12 mouse cellular contexts compared by ENCODE assay signal in genomic region chr9:110459145-110459727, GRCm38 (mm10). TPM values are rescaled to one million over a fixed set of nuclear protein-coding genes. Genes with fewer than 3 reads are reported as not detected.
DNase-seq lines count a peak whose midpoint lies in the region; ATAC-seq and TF ChIP-seq lines count a peak whose summit lies in the region.
"Had no signal": no experiment of that assay in that cellular context is flagged by ENCODE, and none has a peak within 500 bp of the region (broad histone marks: within the 10 kb centered on the region; RNA-seq: fewer than 3 reads in every experiment).

No protein-coding gene starts in this region.

- no peak for TF ChIP-seq EP300 in liver, embryonic 14.5 days (IDR thresholded peaks at IDR 0.05; ENCODE audit: low read depth)

- H3K4me2 ChIP-seq in heart, embryonic 13.5 days, result no peak overlapping the region
- no peak overlapping the region for H3K4me2 ChIP-seq in liver, embryonic 14.5 days (ENCODE audit: low read depth)
- no peak overlapping the region for H3K4me2 ChIP-seq in stomach, embryonic 14.5 days (replicated peaks; ENCODE audit: low read depth, low read length)
- H3K4me2 ChIP-seq: limb, embryonic 12.5 days had no signal

- H3K27ac ChIP-seq in heart, embryonic 13.5 days (replicated peaks), result peak overlapping the region; percentile 65
- H3K27ac ChIP-seq in liver, embryonic 14.5 days, result no peak overlapping the region
- H3K27ac ChIP-seq in stomach, embryonic 14.5 days (ENCODE audit: low read length), result peak overlapping the region; percentile 52; the same call in 1 of the 2 replicates
- H3K27ac ChIP-seq in hindbrain, embryonic 10.5 days, result no peak overlapping the region
- H3K27ac ChIP-seq: limb, embryonic 12.5 days had no signal

- 17% methylated on average over 2 of the region's 2 CpGs for WGBS in lung, adult 2 months
- WGBS in heart, embryonic 13.5 days, result 19% methylated on average over 2 of the region's 2 CpGs
- 9% methylated on average over 2 of the region's 2 CpGs for WGBS in liver, embryonic 14.5 days (ENCODE audit: insufficient replicate concordance)
- WGBS in stomach, embryonic 14.5 days, result 44% methylated on average over 2 of the region's 2 CpGs
- WGBS in hindbrain, embryonic 10.5 days, result 83% methylated on average over 2 of the region's 2 CpGs

- no peak overlapping the region for H3K4me3 ChIP-seq in lung, adult 2 months (replicated peaks; ENCODE audit: extremely low read depth, low read depth, low read length)
- H3K4me3 ChIP-seq in heart, embryonic 13.5 days, result no peak overlapping the region
- no peak overlapping the region for H3K4me3 ChIP-seq in liver, embryonic 14.5 days (ENCODE audit: insufficient read depth in 1 of 2, low read depth in 2 of 2, low read length in 2 of 2)
- H3K4me3 ChIP-seq in stomach, embryonic 14.5 days (ENCODE audit: low read depth, low read length), result no peak overlapping the region
- no peak overlapping the region for H3K4me3 ChIP-seq in hindbrain, embryonic 10.5 days
- H3K4me3 ChIP-seq: limb, embryonic 12.5 days had no signal

- no peak for TF ChIP-seq POLR2A in lung, adult 2 months (IDR thresholded peaks at IDR 0.05; ENCODE audit: borderline replicate concordance, extremely low read depth, low read depth, low read length)

- peaks cover 7% of the 10 kb centered on the region; the same call in 1 of the 2 replicates for H3K4me1 ChIP-seq in lung, adult 2 months (ENCODE audit: control insufficient read depth, insufficient read depth, low read length)
- peaks cover 13% of the 10 kb centered on the region for H3K4me1 ChIP-seq in heart, embryonic 13.5 days
- peaks cover 0 to 21% of the 10 kb centered on the region in 2 experiments; a peak in 3 of 4 replicates for H3K4me1 ChIP-seq in liver, embryonic 14.5 days (replicated peaks; ENCODE audit: control insufficient read depth in 2 of 2, insufficient read depth in 2 of 2, low read length in 1 of 2)
- no peaks in the 10 kb centered on the region for H3K4me1 ChIP-seq in stomach, embryonic 14.5 days (ENCODE audit: control insufficient read depth, insufficient read depth, low read length)
- H3K4me1 ChIP-seq in hindbrain, embryonic 10.5 days (replicated peaks), result no peaks in the 10 kb centered on the region
- H3K4me1 ChIP-seq: limb, embryonic 12.5 days had no signal

- TF ChIP-seq CTCF in lung, adult 2 months (IDR thresholded peaks at IDR 0.05; ENCODE audit: insufficient read depth, low read length), result no peak
- TF ChIP-seq CTCF in liver, embryonic 14.5 days (IDR thresholded peaks at IDR 0.05; ENCODE audit: low read depth), result no peak

- H3K9ac ChIP-seq in heart, embryonic 13.5 days, result no peak overlapping the region
- no peak overlapping the region for H3K9ac ChIP-seq in liver, embryonic 14.5 days (replicated peaks)
- H3K9ac ChIP-seq in stomach, embryonic 14.5 days (replicated peaks; ENCODE audit: low read depth, low read length), result no peak overlapping the region
- H3K9ac ChIP-seq: limb, embryonic 12.5 days had no signal

- no peaks in the 10 kb centered on the region for H3K27me3 ChIP-seq in heart, embryonic 13.5 days (replicated peaks)
- no peaks in the 10 kb centered on the region for H3K27me3 ChIP-seq in liver, embryonic 14.5 days (ENCODE audit: control insufficient read depth, insufficient read depth, low read length)
- H3K27me3 ChIP-seq in stomach, embryonic 14.5 days (ENCODE audit: control insufficient read depth, insufficient read depth, low read length), result no peaks in the 10 kb centered on the region
- no peaks in the 10 kb centered on the region for H3K27me3 ChIP-seq in hindbrain, embryonic 10.5 days (ENCODE audit: insufficient read depth, poor library complexity, severe bottlenecking)
- H3K27me3 ChIP-seq: limb, embryonic 12.5 days; Patski had no signal

- H3K9me3 ChIP-seq in heart, embryonic 13.5 days, result no peaks in the 10 kb centered on the region
- H3K9me3 ChIP-seq in liver, embryonic 14.5 days (ENCODE audit: control insufficient read depth, low read length), result no peaks in the 10 kb centered on the region
- H3K9me3 ChIP-seq in stomach, embryonic 14.5 days (ENCODE audit: control insufficient read depth, low read depth, low read length), result no peaks in the 10 kb centered on the region
- no peaks in the 10 kb centered on the region for H3K9me3 ChIP-seq in hindbrain, embryonic 10.5 days
- H3K9me3 ChIP-seq: limb, embryonic 12.5 days had no signal

- peak; percentile 28 to 30 for DNase-seq in lung, adult 18-20 months
- no peak for DNase-seq in lung, adult 2 months
- no peak for DNase-seq in liver, embryonic 14.5 days (ENCODE audit: low read depth in 3 of 3, low spot score in 3 of 3)
- no peak for DNase-seq in hindbrain, embryonic 10.5 days (ENCODE audit: low spot score)
- no peak for DNase-seq in cerebellum, adult 9-10 months
- DNase-seq: cerebellum, adult 11 months had no signal

- peaks cover 25% of the 10 kb centered on the region for H3K36me3 ChIP-seq in heart, embryonic 13.5 days
- no peaks in the 10 kb centered on the region for H3K36me3 ChIP-seq in liver, embryonic 14.5 days (replicated peaks; ENCODE audit: control insufficient read depth, insufficient read depth, low read depth)
- H3K36me3 ChIP-seq in stomach, embryonic 14.5 days (ENCODE audit: control insufficient read depth, insufficient read depth, low read length), result no peaks in the 10 kb centered on the region
- H3K36me3 ChIP-seq in hindbrain, embryonic 10.5 days, result peaks cover 12% of the 10 kb centered on the region

- no peak for ATAC-seq in heart, embryonic 13.5 days (ENCODE audit: extremely low read depth, insufficient number of reproducible peaks, low FRiP score, low TSS enrichment)
- peak; percentile 36; the same call in 1 of the 2 replicates for ATAC-seq in liver, embryonic 14.5 days (ENCODE audit: insufficient read depth)
- no peak for ATAC-seq in stomach, embryonic 14.5 days (ENCODE audit: insufficient number of reproducible peaks, insufficient read depth, low FRiP score, low read depth)
- no peak for ATAC-seq in cerebellum, adult (ENCODE audit: insufficient number of reproducible peaks, low FRiP score, low TSS enrichment)
- ATAC-seq: Patski had no signal

RNA-seq across cellular contexts. Expression of gene Klhl18, which starts 17.3 kb away (rescaled TPM):
- polyA plus RNA-seq in lung, adult 2 months (2012; rRNA removed), result 19.2 and 21.1 TPM in 2 replicates
- 6.9 and 8.4 TPM in 2 replicates for polyA plus RNA-seq in heart, embryonic 13.5 days (2015; fragmentation: Nextera tagmentation; extraction: Ambion mirVana)
- 2.4 and 2.8 TPM in 2 replicates for polyA plus RNA-seq in liver, embryonic 14.5 days (2012; rRNA removed)
- 1.8 and 2.4 TPM in 2 replicates for polyA plus RNA-seq in liver, embryonic 14.5 days (2014; fragmentation: Nextera tagmentation; extraction: Ambion mirVana)
- polyA plus RNA-seq in stomach, embryonic 14.5 days (2014; fragmentation: Nextera tagmentation; extraction: Ambion mirVana), result 10.7 and 10.9 TPM in 2 replicates
- polyA plus RNA-seq in hindbrain, embryonic 10.5 days (2016; fragmentation: Nextera tagmentation; extraction: Ambion mirVana), result 11.0 and 11.8 TPM in 2 replicates

RNA-seq across cellular contexts. Expression of gene Kif9, which starts 17.5 kb away (rescaled TPM):
- 2.9 and 5.8 TPM in 2 replicates for polyA plus RNA-seq in lung, adult 2 months (2012; rRNA removed)
- 0.38 and 0.51 TPM in 2 replicates for polyA plus RNA-seq in heart, embryonic 13.5 days (2015; fragmentation: Nextera tagmentation; extraction: Ambion mirVana)
- 0.10 and 0.19 TPM in 2 replicates for polyA plus RNA-seq in liver, embryonic 14.5 days (2012; rRNA removed)
- 0.10 and 0.37 TPM in 2 replicates for polyA plus RNA-seq in liver, embryonic 14.5 days (2014; fragmentation: Nextera tagmentation; extraction: Ambion mirVana)
- polyA plus RNA-seq in stomach, embryonic 14.5 days (2014; fragmentation: Nextera tagmentation; extraction: Ambion mirVana), result 0.72 and 1.0 TPM in 2 replicates
- polyA plus RNA-seq in hindbrain, embryonic 10.5 days (2016; fragmentation: Nextera tagmentation; extraction: Ambion mirVana), result 2.1 and 3.1 TPM in 2 replicates

RNA-seq across cellular contexts. Expression of gene Ngp, which starts 39.7 kb away (rescaled TPM):
- polyA plus RNA-seq in lung, adult 2 months (2012; rRNA removed), result 0.36 and 3.4 TPM in 2 replicates
- polyA plus RNA-seq in heart, embryonic 13.5 days (2015; fragmentation: Nextera tagmentation; extraction: Ambion mirVana), result 1.8 and 2.9 TPM in 2 replicates
- polyA plus RNA-seq in liver, embryonic 14.5 days (2012; rRNA removed), result 38.4 and 42.6 TPM in 2 replicates
- polyA plus RNA-seq in liver, embryonic 14.5 days (2014; fragmentation: Nextera tagmentation; extraction: Ambion mirVana), result 91.5 and 124 TPM in 2 replicates
- 9.6 and 13.1 TPM in 2 replicates for polyA plus RNA-seq in stomach, embryonic 14.5 days (2014; fragmentation: Nextera tagmentation; extraction: Ambion mirVana)
- polyA plus RNA-seq in hindbrain, embryonic 10.5 days (2016; fragmentation: Nextera tagmentation; extraction: Ambion mirVana), result not detected in 2 replicates
- polyA plus RNA-seq: Patski; testis, adult 2 months had no signal

RNA-seq across cellular contexts. Expression of gene Ptpn23, which starts 51.2 kb away (rescaled TPM):
- 24.9 and 34.0 TPM in 2 replicates for polyA plus RNA-seq in lung, adult 2 months (2012; rRNA removed)
- polyA plus RNA-seq in heart, embryonic 13.5 days (2015; fragmentation: Nextera tagmentation; extraction: Ambion mirVana), result 13.1 and 15.4 TPM in 2 replicates
- 3.9 and 4.3 TPM in 2 replicates for polyA plus RNA-seq in liver, embryonic 14.5 days (2012; rRNA removed)
- 2.8 and 3.8 TPM in 2 replicates for polyA plus RNA-seq in liver, embryonic 14.5 days (2014; fragmentation: Nextera tagmentation; extraction: Ambion mirVana)
- 19.3 and 21.3 TPM in 2 replicates for polyA plus RNA-seq in stomach, embryonic 14.5 days (2014; fragmentation: Nextera tagmentation; extraction: Ambion mirVana)
- polyA plus RNA-seq in hindbrain, embryonic 10.5 days (2016; fragmentation: Nextera tagmentation; extraction: Ambion mirVana), result 15.5 and 19.2 TPM in 2 replicates

Comparison
In these comparisons a context has a peak if more than half of its experiments do, and no peak if none do; other contexts are left out.
1. DNase-seq: peak in lung, adult 18-20 months (2 of 2); none in lung, adult 2 months (single experiment), liver, embryonic 14.5 days (0 of 3), hindbrain, embryonic 10.5 days (single experiment) and cerebellum, adult 9-10 months (single experiment).
2. H3K27ac ChIP-seq: peak in heart, embryonic 13.5 days (single experiment) and stomach, embryonic 14.5 days (single experiment); none in liver, embryonic 14.5 days (single experiment) and hindbrain, embryonic 10.5 days (single experiment).